Mouse (Mus musculus): ENCODE measurements around the gene Fiz1. TPM values are rescaled to one million over a fixed set of nuclear protein-coding genes. Genes with fewer than 3 reads are reported as not detected.
A peak's percentile ranks its signal among the peaks of the same experiment; 100 is the strongest.

The Fiz1 gene
- polyA plus RNA-seq, 2 experiments = 37.5 to 42.4 TPM

- no peaks in the 10 kb centered on the region for H3K27me3 ChIP-seq (ENCODE audit: control insufficient read depth, insufficient read depth, low read length)
- ATAC-seq (ENCODE audit: low FRiP score, low read depth) (no peak), DNase-seq (ENCODE audit: low spot score) (no peak)
- no peak overlapping the region for H3K27ac ChIP-seq (replicated peaks; ENCODE audit: low read depth, low read length)
- no peaks in the 10 kb centered on the region for H3K36me3 ChIP-seq (ENCODE audit: control insufficient read depth, insufficient read depth, low read length)
- H3K4me3 ChIP-seq (replicated peaks; ENCODE audit: low read length) = no peak overlapping the region
- no peaks in the 10 kb centered on the region for H3K9me3 ChIP-seq (ENCODE audit: control insufficient read depth, low read length)
- no peaks in the 10 kb centered on the region for H3K4me1 ChIP-seq (ENCODE audit: control insufficient read depth, insufficient read depth, low read length)
- no peak overlapping the region for H3K4me2 ChIP-seq (replicated peaks; ENCODE audit: low read depth, low read length, severe bottlenecking)
- TF ChIP-seq POLR2A (IDR thresholded peaks at IDR 0.05; ENCODE audit: borderline replicate concordance, extremely low read depth, insufficient read depth, insufficient read length) = no peak
- no peak overlapping the region for H3K9ac ChIP-seq (ENCODE audit: low read depth, low read length, severe bottlenecking)
- WGBS = 54% methylated on average over 4 of the region's 4 CpGs
Measured at GRCm38 (mm10) chr7:4975455-4975854, 39.0 kb downstream of the Fiz1 start.

- ATAC-seq (ENCODE audit: low FRiP score, low read depth) = no peak
Measured at GRCm38 (mm10) chr7:4972321-4973047, 42.0 kb downstream of the Fiz1 start.

DNA sequence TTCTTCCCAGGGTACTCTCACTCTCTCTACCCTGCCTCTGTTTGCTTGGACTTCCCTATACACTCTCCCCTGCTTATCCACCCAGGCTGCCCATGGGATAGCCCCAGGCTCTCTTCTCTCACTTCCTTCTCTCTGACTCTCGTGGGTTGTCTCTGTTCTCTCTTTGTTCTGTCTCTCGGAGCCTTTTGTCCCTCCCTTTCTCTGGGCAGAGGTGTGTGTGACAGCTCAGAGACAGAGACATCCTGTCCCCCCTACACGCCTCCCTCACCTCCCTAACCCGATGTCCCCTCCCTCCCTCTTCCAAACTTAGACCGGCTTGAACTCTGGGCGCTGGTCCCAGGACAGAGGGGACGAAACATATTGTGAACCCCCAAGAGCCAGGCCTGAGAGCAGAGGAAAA is 42.8 kb downstream of the Fiz1 start:
- Histone ChIP-seq H3K4me1 (ENCODE audit: control insufficient read depth, insufficient read depth, low read length) (no peaks in the 10 kb centered on the region), H3K4me3 (replicated peaks; ENCODE audit: low read length) (no peak overlapping the region), H3K27me3 (ENCODE audit: control insufficient read depth, insufficient read depth, low read length) (no peaks in the 10 kb centered on the region), H3K36me3 (ENCODE audit: control insufficient read depth, insufficient read depth, low read length) (no peaks in the 10 kb centered on the region), H3K4me2 (replicated peaks; ENCODE audit: low read depth, low read length, severe bottlenecking) (no peak overlapping the region), H3K9ac (ENCODE audit: low read depth, low read length, severe bottlenecking) (no peak overlapping the region), H3K9me3 (ENCODE audit: control insufficient read depth, low read length) (no peaks in the 10 kb centered on the region), H3K27ac (replicated peaks; ENCODE audit: low read depth, low read length) (no peak overlapping the region)
- WGBS = 30% methylated on average over 7 of the region's 7 CpGs
- ATAC-seq (ENCODE audit: low FRiP score, low read depth) = no peak
- TF ChIP-seq POLR2A (IDR thresholded peaks at IDR 0.05; ENCODE audit: borderline replicate concordance, extremely low read depth, insufficient read depth, insufficient read length) = no peak
- DNase-seq (ENCODE audit: low spot score) = no peak

More at GRCm38 (mm10) chr7:4972321-4973047, 42.0 kb downstream of the Fiz1 start:
- H3K9me3 ChIP-seq (ENCODE audit: control insufficient read depth, low read length) = no peaks in the 10 kb centered on the region
- H3K36me3 ChIP-seq (ENCODE audit: control insufficient read depth, insufficient read depth, low read length) = no peaks in the 10 kb centered on the region
- no peak overlapping the region for H3K9ac ChIP-seq (ENCODE audit: low read depth, low read length, severe bottlenecking)
- no peak for TF ChIP-seq POLR2A (IDR thresholded peaks at IDR 0.05; ENCODE audit: borderline replicate concordance, extremely low read depth, insufficient read depth, insufficient read length)
- H3K4me3 ChIP-seq (replicated peaks; ENCODE audit: low read length) = no peak overlapping the region
- DNase-seq (ENCODE audit: low spot score) = peak; percentile 31
- WGBS = 68% methylated on average over 18 of the region's 18 CpGs
- H3K4me1 ChIP-seq (ENCODE audit: control insufficient read depth, insufficient read depth, low read length) = no peaks in the 10 kb centered on the region
- H3K27ac ChIP-seq (replicated peaks; ENCODE audit: low read depth, low read length) = no peak overlapping the region
- H3K4me2 ChIP-seq (replicated peaks; ENCODE audit: low read depth, low read length, severe bottlenecking) = no peak overlapping the region
- H3K27me3 ChIP-seq (ENCODE audit: control insufficient read depth, insufficient read depth, low read length) = no peaks in the 10 kb centered on the region

GRCm38 (mm10) chr7:4971068-4971467 is 43.4 kb downstream of the Fiz1 start, which contains the start of gene Sbk3:
Gene Sbk3, minus strand, starts transcription at chr7:4971168.
- no peaks in the 10 kb centered on the region for H3K9me3 ChIP-seq (ENCODE audit: control insufficient read depth, low read length)
- H3K27ac ChIP-seq (replicated peaks; ENCODE audit: low read depth, low read length) = no peak within 1 kb of the TSS
- H3K4me1 ChIP-seq (ENCODE audit: control insufficient read depth, insufficient read depth, low read length) = no peaks in the 10 kb centered on the region
- no peak within 1 kb of the TSS for H3K9ac ChIP-seq (ENCODE audit: low read depth, low read length, severe bottlenecking)
- no peak for TF ChIP-seq POLR2A (IDR thresholded peaks at IDR 0.05; ENCODE audit: borderline replicate concordance, extremely low read depth, insufficient read depth, insufficient read length)
- DNase-seq (ENCODE audit: low spot score) = no peak
- no peak within 1 kb of the TSS for H3K4me3 ChIP-seq (replicated peaks; ENCODE audit: low read length)
- H3K27me3 ChIP-seq (ENCODE audit: control insufficient read depth, insufficient read depth, low read length) = no peaks in the 10 kb centered on the region
- H3K36me3 ChIP-seq (ENCODE audit: control insufficient read depth, insufficient read depth, low read length) = no peaks in the 10 kb centered on the region
- no peak for ATAC-seq (ENCODE audit: low FRiP score, low read depth)
- no peak within 1 kb of the TSS for H3K4me2 ChIP-seq (replicated peaks; ENCODE audit: low read depth, low read length, severe bottlenecking)
- 37% methylated on average over 6 of the region's 6 CpGs for WGBS

GRCm38 (mm10) chr7:4964988-4965387 is 49.5 kb downstream of the Fiz1 start:
- DNase-seq (ENCODE audit: low spot score) (no peak), ATAC-seq (ENCODE audit: low FRiP score, low read depth) (no peak)
- no peaks in the 10 kb centered on the region for H3K9me3 ChIP-seq (ENCODE audit: control insufficient read depth, low read length)
- H3K9ac ChIP-seq (ENCODE audit: low read depth, low read length, severe bottlenecking) = no peak overlapping the region
- 76% methylated on average over 5 of the region's 5 CpGs for WGBS
- no peaks in the 10 kb centered on the region for H3K4me1 ChIP-seq (ENCODE audit: control insufficient read depth, insufficient read depth, low read length)
- H3K4me3 ChIP-seq (replicated peaks; ENCODE audit: low read length) = no peak overlapping the region
- TF ChIP-seq POLR2A (IDR thresholded peaks at IDR 0.05; ENCODE audit: borderline replicate concordance, extremely low read depth, insufficient read depth, insufficient read length) = no peak
- no peaks in the 10 kb centered on the region for H3K36me3 ChIP-seq (ENCODE audit: control insufficient read depth, insufficient read depth, low read length)
- H3K27ac ChIP-seq (replicated peaks; ENCODE audit: low read depth, low read length) = no peak overlapping the region
- no peaks in the 10 kb centered on the region for H3K27me3 ChIP-seq (ENCODE audit: control insufficient read depth, insufficient read depth, low read length)
- no peak overlapping the region for H3K4me2 ChIP-seq (replicated peaks; ENCODE audit: low read depth, low read length, severe bottlenecking)
